Mouse (Mus musculus) kidney, adult 9 months (tissue): Measurements from ENCODE around the gene Plekho2.

Experiments
- DNase-seq: peaks from one replicate; pipeline ENCODE4 v3.0.0; 2022

The Plekho2 gene

DNA sequence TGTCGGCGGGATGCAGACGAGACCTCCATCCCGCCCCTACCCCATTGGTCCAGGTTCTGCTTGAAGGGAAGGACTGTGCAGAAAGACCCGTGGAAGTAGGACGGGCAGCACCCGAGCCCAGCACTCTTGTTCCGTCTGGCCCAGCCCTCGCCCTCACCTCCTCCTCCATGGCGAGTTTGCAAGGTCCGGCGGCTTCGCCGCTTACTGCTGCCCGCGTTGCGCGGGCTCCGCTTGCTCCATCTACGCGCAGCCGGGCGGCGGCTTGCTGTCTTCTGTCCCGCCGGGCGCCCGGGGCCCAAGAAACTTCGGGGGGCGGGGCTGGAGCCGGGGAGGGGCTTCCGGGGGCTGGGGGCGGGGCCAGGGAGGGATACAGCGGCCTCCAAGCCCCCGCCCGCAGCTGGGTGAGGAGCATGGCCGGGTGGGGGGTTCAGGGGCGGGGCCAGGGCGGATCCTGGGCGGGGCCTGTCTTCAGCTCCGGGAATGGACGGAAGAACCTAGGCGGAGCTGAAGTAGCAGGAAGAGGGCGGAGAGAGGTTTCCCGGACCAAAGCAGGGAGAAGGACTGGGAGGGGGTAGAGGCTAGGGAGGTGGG lies at the start of gene Plekho2:
Gene Plekho2, minus strand, starts transcription at position 260 of the 591 bp plus-strand sequence.
- peak; percentile 93 for DNase-seq

DNA sequence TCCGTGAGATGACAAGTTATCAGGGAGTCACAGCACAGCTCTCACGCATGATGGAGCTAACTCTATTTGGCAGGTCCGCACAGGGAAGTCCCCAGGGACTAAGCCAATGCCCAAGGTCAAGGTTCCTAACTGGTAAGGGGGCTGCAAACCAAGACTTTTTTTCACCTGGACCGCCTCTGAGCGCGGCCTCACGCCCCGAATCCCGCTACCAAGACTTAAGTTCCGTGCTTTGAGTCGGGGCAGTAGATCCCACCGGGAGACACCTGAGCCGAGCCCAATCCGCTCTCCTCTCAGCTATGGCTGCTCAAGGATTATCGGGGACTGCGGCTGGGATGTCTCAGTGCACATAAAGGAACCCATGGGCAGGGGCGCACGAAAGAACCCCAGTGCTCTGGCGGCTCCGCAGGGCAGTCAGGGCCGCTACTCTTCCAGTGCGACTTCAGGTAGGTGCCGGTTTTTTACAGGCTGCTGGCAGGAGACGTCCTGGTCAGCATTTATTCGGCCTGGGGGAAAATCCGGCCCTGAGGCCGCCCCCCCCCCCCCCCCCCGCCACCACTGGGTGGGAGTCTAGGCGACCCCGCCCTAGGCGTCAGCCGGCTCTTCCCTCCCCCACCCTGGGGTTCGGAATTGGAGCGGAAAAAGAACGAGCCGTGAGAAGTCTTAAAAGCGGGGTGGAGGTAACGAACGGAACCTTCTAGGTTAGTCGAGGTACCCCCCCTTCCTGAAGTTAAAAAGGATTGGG lies 49.4 kb upstream of the Plekho2 start, which contains the start of gene Rbpms2:
Gene Rbpms2, plus strand, starts transcription at position 624 of the 742 bp plus-strand sequence.
- DNase-seq: peak; percentile 75

GRCm38 (mm10) chr9:65624266-65624665 lies 44.4 kb upstream of the Plekho2 start:
- DNase-seq: peak; percentile 45

DNA sequence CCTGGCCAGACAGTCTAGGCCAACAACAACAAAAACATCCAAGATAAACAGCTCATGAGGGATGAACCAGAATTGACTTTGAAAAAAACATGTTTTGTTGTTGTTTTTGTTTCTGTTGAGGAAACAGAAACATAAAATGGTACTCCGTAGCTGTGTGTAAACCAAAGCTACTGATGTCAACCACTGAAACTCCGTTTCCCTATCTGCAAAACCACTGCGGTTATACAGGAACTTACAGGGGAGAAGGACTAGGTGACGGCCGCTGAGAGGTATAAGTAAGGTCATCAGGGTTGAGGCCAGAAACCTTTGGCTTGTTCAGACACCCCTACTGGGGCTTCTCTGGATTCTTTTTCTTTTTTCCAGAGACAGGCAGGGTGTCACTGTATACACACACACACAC lies 43.0 kb upstream of the Plekho2 start:
- DNase-seq: no peak

GRCm38 (mm10) chr9:65621666-65622065 lies 41.8 kb upstream of the Plekho2 start:
- DNase-seq: peak; percentile 93

DNA sequence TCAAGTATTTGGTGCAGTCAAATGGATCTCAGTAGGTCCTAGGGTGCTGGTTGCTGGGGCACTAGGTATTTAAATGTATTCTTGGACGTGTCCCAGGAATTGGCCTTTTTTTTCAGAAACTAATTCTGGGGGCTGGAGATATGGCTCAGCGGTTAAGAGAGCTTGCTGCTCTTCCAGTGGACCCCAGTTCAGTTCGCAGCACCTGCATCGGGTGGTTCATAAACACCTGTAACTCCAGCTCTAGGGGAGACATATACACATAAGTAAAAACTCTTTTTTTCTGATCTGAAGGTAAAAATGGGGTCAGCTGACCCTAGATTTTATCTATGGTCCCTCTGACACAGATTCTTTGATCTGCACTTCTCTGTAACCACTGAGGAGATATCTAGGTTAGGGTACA lies 41.4 kb upstream of the Plekho2 start:
- no peak for DNase-seq

GRCm38 (mm10) chr9:65619311-65619710 lies 39.5 kb upstream of the Plekho2 start:
- DNase-seq: no peak

- no peak for DNase-seq
Measured at GRCm38 (mm10) chr9:65613098-65613497, 33.3 kb upstream of the Plekho2 start.

DNA sequence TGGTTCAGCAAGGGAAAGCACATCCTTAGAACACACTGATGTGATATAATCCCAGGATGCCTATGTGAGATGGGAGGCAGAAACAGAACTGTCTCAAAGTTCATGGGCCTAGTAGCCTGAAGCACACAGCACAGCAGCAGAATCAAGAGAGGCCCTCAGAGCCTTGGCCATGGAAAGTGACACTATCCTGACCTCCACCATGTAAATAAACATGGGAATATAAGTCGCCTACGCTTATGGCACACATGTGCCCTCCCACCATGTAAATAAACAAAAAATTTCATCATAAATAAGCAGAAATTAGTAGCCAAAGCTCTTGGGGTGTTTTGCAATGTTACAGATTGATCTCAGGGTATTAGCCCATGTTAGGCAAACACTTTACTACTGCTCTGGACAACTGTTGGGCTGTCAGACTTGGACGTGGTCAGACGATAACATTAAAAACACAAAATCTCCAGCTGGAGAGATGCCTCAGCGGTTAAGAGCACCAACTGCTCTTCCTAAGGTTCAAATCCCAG lies 32.2 kb upstream of the Plekho2 start:
- no peak for DNase-seq

DNA sequence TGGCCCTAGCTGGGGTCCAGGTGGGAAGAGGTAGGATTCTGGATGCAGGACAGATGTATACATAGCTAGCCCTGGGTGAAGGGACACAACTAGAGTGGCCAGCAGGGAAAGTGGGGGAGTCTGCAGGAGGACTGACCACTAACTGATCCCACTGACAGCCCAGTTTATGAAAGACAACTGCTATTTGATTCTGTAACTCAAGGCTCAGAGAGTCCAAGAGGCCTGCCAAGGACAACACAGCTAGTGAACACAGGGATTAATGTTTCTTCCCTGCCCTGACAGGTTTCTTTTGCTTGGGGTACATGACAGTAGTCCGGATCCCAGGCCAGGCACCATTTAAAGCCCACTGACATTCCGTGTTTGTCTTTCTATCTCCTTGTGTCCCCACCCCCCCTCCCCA lies 27.3 kb upstream of the Plekho2 start:
- DNase-seq: no peak

GRCm38 (mm10) chr9:65606321-65607109 lies 26.7 kb upstream of the Plekho2 start:
- no peak for DNase-seq

- DNase-seq: peak; percentile 79
Measured at GRCm38 (mm10) chr9:65605471-65606136, 25.8 kb upstream of the Plekho2 start.

- peak; percentile 37 for DNase-seq
Measured at GRCm38 (mm10) chr9:65603401-65604102, 23.7 kb upstream of the Plekho2 start.

DNA sequence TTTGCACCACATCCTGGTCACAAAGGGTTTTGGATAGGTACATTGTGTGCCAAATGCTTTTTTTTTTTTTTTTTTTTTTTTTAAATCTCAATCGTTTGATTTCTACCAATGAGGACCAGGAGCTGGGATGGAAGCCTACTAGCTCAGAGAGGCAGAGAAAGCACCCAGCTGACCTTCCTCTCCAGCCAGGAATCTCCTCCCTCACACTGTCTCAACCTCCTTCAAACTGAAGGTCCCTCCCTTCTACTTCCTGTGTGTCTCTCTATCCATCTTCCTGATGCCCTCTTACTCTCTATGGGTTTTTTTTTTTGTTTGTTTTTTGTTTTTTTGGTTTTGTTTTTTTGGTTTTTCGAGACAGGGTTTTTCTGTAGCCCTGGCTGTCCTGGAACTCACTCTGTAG lies 21.1 kb upstream of the Plekho2 start:
- no peak for DNase-seq

- DNase-seq: peak; percentile 69
Measured at GRCm38 (mm10) chr9:65598765-65599249, 19.0 kb upstream of the Plekho2 start.

DNA sequence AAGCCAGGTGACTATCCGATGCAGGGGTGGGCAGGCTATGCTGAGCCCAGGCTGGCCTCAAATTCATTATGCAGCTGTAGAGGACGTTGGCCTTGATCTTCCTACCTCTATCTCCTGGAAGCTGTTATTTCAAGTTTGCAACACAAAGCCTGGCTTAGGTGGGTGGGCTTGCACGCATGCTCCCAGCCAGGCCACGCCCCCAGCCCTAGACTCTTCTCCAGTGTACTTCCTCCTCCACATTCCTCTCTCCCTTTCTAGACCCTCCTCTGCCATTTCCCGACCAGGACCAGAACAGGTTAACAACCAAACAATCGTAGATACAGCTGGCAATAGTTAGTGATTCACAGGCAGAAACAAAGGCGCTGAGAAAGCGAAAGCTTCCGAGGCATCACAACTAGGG lies 13.8 kb upstream of the Plekho2 start:
- DNase-seq: no peak

- DNase-seq: no peak
Measured at GRCm38 (mm10) chr9:65592721-65593120, 12.9 kb upstream of the Plekho2 start.

GRCm38 (mm10) chr9:65589091-65589490 lies 9.3 kb upstream of the Plekho2 start:
- no peak for DNase-seq

- DNase-seq: no peak
Measured at GRCm38 (mm10) chr9:65587573-65588358, 7.9 kb upstream of the Plekho2 start.

DNA sequence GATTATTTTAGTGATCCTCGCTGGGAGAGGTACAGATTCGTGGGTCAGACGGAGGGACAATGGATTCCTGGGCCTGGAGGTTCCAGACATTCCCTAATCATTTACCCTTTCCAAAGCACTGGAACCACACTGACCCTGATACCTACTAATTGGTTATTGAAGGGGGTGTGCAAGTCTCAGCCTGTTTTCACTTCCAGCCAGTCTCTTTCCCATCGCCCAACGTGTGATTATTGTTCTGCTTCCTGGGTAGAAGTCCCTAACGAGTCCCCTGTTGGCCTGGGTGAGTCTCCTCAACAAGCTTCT lies 7.4 kb upstream of the Plekho2 start:
- no peak for DNase-seq
